Mouse (Mus musculus): Measurements from ENCODE around the gene Serpinb6d.

Serpinb6d gene

DNA sequence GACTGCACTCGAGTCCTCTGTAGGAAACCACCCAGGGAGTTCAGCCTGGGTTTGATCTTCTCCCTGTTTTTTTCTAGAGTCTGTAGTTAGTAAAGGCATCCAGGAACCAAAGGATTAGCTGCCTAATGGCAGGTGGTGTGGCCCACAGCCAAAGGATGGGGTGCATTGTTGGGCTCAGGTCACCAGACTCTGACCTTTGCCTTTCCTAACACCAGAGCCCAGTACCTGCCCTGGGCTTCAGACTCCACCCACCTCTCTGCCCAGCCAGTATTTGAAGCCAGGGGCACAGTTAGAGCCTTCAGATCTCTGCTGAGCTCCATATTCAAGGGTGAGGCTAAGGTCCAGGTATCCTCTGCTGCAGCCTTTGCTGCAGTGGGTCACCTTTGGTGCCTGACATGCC lies at the start of gene Serpinb6d:
Serpinb6d (plus strand) TSS at position 301 of the 400 bp plus-strand sequence.
- no peak for DNase-seq (ENCODE audit: low read depth, low spot score)

DNA sequence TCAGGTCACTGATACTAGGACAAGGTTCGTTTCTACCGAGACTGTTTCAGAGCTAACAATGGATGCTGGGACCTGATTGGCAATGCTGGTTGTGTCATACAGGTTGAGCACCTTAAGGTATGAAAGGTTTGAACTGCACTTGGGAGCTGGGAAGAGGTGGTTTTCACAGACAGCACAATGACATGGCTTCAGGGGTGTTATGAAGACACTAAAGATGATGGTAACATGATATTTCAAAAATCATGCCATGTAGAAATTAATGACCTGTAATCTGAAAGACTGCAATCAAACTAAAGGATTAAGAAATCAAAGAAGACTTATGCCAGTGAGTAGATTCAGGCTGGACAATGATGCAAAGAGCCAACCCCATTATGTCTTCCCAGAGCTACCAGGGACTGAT lies 38.3 kb upstream of the Serpinb6d start:
- no peak for DNase-seq (ENCODE audit: low read depth, low spot score)

GRCm38 (mm10) chr13:33642540-33642939 lies 18.7 kb upstream of the Serpinb6d start:
- DNase-seq (ENCODE audit: low read depth, low spot score), result no peak

DNA sequence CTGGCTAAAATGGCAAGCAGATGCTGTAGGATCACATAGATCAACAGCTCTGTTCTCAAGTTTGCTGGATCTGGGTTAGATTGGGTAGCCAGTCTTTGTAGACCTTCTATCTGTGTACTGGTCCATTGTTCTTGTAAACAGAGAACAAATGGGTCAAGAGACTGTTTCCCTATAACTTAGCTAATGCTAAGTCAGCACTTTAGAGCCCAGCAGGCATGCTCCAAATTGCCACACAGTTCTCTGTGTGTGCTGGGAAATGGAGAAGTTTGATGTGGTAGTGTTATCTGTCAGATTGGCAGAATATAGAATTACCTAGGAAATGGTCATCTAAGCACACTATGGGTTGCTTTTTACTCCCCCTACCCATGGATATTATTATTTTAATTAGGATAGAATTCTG lies 1.3 kb downstream of the Serpinb6d start:
- no peak for DNase-seq (ENCODE audit: low read depth, low spot score)

- DNase-seq (ENCODE audit: low read depth, low spot score), result no peak
These were observed 59.1 kb downstream of the Serpinb6d start for GRCm38 (mm10) chr13:33720296-33720695.
